Mouse (Mus musculus) lung, postnatal 0 days (tissue): ENCODE measurements around the gene Gmip.

Experiments used
- CTCF ChIP-seq: IDR thresholded peaks from 2 replicates; pipeline ENCODE4 v1.5.1; 2016; ENCODE audit warnings: antibody characterized with exemption, mild to moderate bottlenecking
- EP300 ChIP-seq: IDR thresholded peaks from 2 replicates; pipeline ENCODE4 v1.6.1; 2016; ENCODE audit warnings: antibody characterized with exemption, mild to moderate bottlenecking, control low read depth

DNA sequence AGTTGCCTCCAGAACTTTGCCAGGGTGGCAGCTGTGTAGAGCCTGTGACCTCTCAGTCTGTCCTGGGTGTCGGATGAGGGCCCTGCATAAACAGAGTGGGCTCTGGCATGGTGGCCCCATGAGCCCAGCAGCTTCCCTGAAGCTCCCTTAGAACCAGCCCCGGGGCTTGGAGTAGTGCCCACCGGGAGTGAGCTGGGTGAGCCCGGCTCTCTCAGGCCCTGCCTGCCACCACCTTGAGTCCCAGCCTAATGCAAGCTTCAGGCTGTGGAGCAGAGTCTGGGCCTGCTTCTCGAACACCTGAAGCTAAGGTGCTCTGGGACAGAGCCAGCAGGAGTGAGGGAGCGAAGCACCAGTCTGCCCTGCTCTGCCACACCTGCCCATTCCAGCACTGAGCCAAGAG is 62.4 kb downstream of the Gmip start:
- TF ChIP-seq CTCF = no peak
- no peak for TF ChIP-seq EP300
